Mouse (Mus musculus): ENCODE results near the gene Gtsf2.
A peak's percentile ranks its signal among the peaks of the same experiment; 100 is the strongest.
"Not testable (repeated sequence)": the region's sequence is repeated elsewhere in the genome, so short reads cannot be mapped to it uniquely, and the experiment has no call there.

Gene Gtsf2

GRCm38 (mm10) chr15:103448369-103448768 is at the start of gene Gtsf2:
TSS of gene Gtsf2 (minus strand) at chr15:103448469.
- DNase-seq = no peak

- no peak for DNase-seq
Observed at GRCm38 (mm10) chr15:103496204-103497140, 48.2 kb upstream of the Gtsf2 start.

- DNase-seq = no peak
Observed at GRCm38 (mm10) chr15:103488336-103488735, 40.1 kb upstream of the Gtsf2 start.

- DNase-seq = no peak
Observed at GRCm38 (mm10) chr15:103486658-103487057, 38.4 kb upstream of the Gtsf2 start.

- no peak for DNase-seq
Observed at GRCm38 (mm10) chr15:103485106-103485505, 36.8 kb upstream of the Gtsf2 start.

- DNase-seq = no peak
Observed at GRCm38 (mm10) chr15:103484490-103484889, 36.2 kb upstream of the Gtsf2 start.

- peak; percentile 46 for DNase-seq
Observed at GRCm38 (mm10) chr15:103482488-103482887, 34.2 kb upstream of the Gtsf2 start.

GRCm38 (mm10) chr15:103480129-103480528 is 31.9 kb upstream of the Gtsf2 start:
- DNase-seq = no peak

GRCm38 (mm10) chr15:103479080-103479606 is 30.9 kb upstream of the Gtsf2 start:
- DNase-seq = no peak

- no peak for DNase-seq
Observed at GRCm38 (mm10) chr15:103473769-103474168, 25.5 kb upstream of the Gtsf2 start.

GRCm38 (mm10) chr15:103473182-103473581 is 24.9 kb upstream of the Gtsf2 start:
- no peak for DNase-seq

GRCm38 (mm10) chr15:103472265-103472664 is 24.0 kb upstream of the Gtsf2 start:
- DNase-seq = no peak

GRCm38 (mm10) chr15:103471488-103472194 is 23.4 kb upstream of the Gtsf2 start:
- DNase-seq = no peak

GRCm38 (mm10) chr15:103462539-103463261 is 14.4 kb upstream of the Gtsf2 start:
- DNase-seq = peak; percentile 14

- no peak for DNase-seq
Observed at GRCm38 (mm10) chr15:103454449-103454848, 6.2 kb upstream of the Gtsf2 start.

- peak; percentile 11 for DNase-seq
Observed at GRCm38 (mm10) chr15:103453551-103454218, 5.4 kb upstream of the Gtsf2 start, which contains the start of gene Nckap1l. TSS of gene Nckap1l (plus strand) at chr15:103453794.

GRCm38 (mm10) chr15:103445966-103446365 is 2.3 kb downstream of the Gtsf2 start:
- not testable (repeated sequence) for DNase-seq

- DNase-seq = no peak
Observed at GRCm38 (mm10) chr15:103430241-103430640, 18.0 kb downstream of the Gtsf2 start, which contains the start of gene Gtsf1. TSS of gene Gtsf1 (minus strand) at chr15:103430470.

GRCm38 (mm10) chr15:103427017-103427416 is 21.3 kb downstream of the Gtsf2 start:
- DNase-seq = no peak

- not testable (repeated sequence) for DNase-seq
Observed at GRCm38 (mm10) chr15:103405586-103405985, 42.7 kb downstream of the Gtsf2 start.

- DNase-seq = no peak
Observed at GRCm38 (mm10) chr15:103401361-103401760, 46.9 kb downstream of the Gtsf2 start.

- no peak for DNase-seq
Observed at GRCm38 (mm10) chr15:103393577-103393976, 54.7 kb downstream of the Gtsf2 start.

Measured in kidney, postnatal 10 days (tissue).